Mouse (Mus musculus): ENCODE results near the gene Prkcz.

DNA sequence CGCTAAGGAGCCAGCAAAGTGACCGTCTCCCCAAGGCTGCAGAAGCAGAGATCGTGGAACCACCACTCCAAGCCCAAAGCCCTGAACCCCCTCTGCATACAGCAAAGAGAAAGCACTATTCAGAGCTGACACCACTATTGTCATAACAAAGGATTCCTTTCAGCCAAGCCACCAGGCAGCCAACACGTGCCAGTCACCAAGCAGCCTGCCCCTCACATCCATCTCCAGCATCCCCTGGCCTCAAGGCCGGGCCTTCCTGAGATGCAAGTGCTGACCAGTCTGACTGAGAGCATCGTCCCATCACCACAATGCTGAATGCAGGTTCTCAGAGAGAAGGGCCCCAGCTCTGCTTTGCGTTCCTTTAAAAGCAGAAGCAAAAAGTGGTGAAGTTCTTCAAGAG lies 28.9 kb downstream of the Prkcz start:
- no peak for TF ChIP-seq POLR2A (IDR thresholded peaks at IDR 0.05; ENCODE audit: low read depth, low read length)
- no peak for TF ChIP-seq CTCF (IDR thresholded peaks at IDR 0.05; ENCODE audit: extremely low read depth, insufficient read length, insufficient replicate concordance, low read depth, low read length)
